Mouse (Mus musculus) stomach, postnatal 0 days (tissue): ENCODE measurements around the gene Mmp9. TPM values are rescaled to one million over a fixed set of nuclear protein-coding genes. Genes with fewer than 3 reads are reported as not detected.

Experiments used
- ATAC-seq: fragments of 200-750 bp; cut with Nextera tagmentation; 2 replicates; pipeline ENCODE4 v1.8.0; 2017; ENCODE audit not compliant: low FRiP score, low TSS enrichment
- DNase-seq: peaks from one replicate; pipeline ENCODE4 v3.0.0-alpha.2; 2016; ENCODE audit warnings: low spot score
- H3K27ac ChIP-seq: fragments of 300-500 bp; sonication (generic); replicated peaks from 2 replicates; pipeline ENCODE4 v1.5.1; 2014; ENCODE audit warnings: mild to moderate bottlenecking, control low read depth
- H3K27me3 ChIP-seq: fragments of 300-500 bp; sonication (generic); 2 replicates; pipeline ENCODE4 v1.6.1; 2014; ENCODE audit warnings: low read length; ENCODE audit not compliant: control insufficient read depth, insufficient read depth
- H3K36me3 ChIP-seq: fragments of 300-500 bp; sonication (generic); 2 replicates; pipeline ENCODE4 v1.6.1; 2014; ENCODE audit warnings: low read length, mixed read lengths; ENCODE audit not compliant: control insufficient read depth, insufficient read depth
- H3K4me1 ChIP-seq: fragments of 300-500 bp; sonication (generic); replicated peaks from 2 replicates; pipeline ENCODE4 v1.6.1; 2014; ENCODE audit warnings: antibody characterized with exemption; ENCODE audit not compliant: control insufficient read depth, insufficient read depth
- H3K4me2 ChIP-seq: fragments of 300-500 bp; sonication (generic); replicated peaks from 2 replicates; pipeline ENCODE4 v1.6.1; 2014; ENCODE audit warnings: low read depth, mild to moderate bottlenecking, control low read depth, moderate library complexity
- H3K4me3 ChIP-seq: fragments of 300-500 bp; sonication (generic); 2 replicates; pipeline ENCODE4 v1.5.1; 2014; ENCODE audit warnings: low read depth, low read length, control low read depth
- H3K9ac ChIP-seq: fragments of 300-500 bp; sonication (generic); 2 replicates; pipeline ENCODE4 v1.6.1; 2014; ENCODE audit warnings: mild to moderate bottlenecking, low read length, control low read depth, mixed read lengths
- H3K9me3 ChIP-seq: fragments of 300-500 bp; sonication (generic); 2 replicates; pipeline ENCODE4 v1.6.1; 2016; ENCODE audit warnings: low read length; ENCODE audit not compliant: control insufficient read depth
- CTCF ChIP-seq: IDR thresholded peaks from 2 replicates; pipeline ENCODE4 v1.5.1; 2016; ENCODE audit warnings: antibody characterized with exemption, low read depth, mild to moderate bottlenecking, moderate library complexity
- EP300 ChIP-seq: optimal IDR thresholded peaks from 2 replicates; pipeline ENCODE3; 2016; ENCODE audit warnings: antibody characterized with exemption
- WGBS: fragments of 180-500 bp; shearing (Covaris S2); extraction: QIAGEN DNeasy Blood & Tissue Kit; methylation state at CpG from one replicate; pipeline ENCODE4 v1.1.7; 2014; 5-methylcytosine and 5-hydroxymethylcytosine counted together
- polyA plus RNA-seq: library from polyadenylated mRNA; unstranded; fragments of >200 nt; fragmentation: Nextera tagmentation; extraction: Ambion mirVana; gene quantifications from 2 replicates; pipeline ENCODE4 v1.2.1, GENCODE M21; 2015

Mmp9 gene
- polyA plus RNA-seq, 1 experiment from 2014 or later = 0.87 TPM

DNA sequence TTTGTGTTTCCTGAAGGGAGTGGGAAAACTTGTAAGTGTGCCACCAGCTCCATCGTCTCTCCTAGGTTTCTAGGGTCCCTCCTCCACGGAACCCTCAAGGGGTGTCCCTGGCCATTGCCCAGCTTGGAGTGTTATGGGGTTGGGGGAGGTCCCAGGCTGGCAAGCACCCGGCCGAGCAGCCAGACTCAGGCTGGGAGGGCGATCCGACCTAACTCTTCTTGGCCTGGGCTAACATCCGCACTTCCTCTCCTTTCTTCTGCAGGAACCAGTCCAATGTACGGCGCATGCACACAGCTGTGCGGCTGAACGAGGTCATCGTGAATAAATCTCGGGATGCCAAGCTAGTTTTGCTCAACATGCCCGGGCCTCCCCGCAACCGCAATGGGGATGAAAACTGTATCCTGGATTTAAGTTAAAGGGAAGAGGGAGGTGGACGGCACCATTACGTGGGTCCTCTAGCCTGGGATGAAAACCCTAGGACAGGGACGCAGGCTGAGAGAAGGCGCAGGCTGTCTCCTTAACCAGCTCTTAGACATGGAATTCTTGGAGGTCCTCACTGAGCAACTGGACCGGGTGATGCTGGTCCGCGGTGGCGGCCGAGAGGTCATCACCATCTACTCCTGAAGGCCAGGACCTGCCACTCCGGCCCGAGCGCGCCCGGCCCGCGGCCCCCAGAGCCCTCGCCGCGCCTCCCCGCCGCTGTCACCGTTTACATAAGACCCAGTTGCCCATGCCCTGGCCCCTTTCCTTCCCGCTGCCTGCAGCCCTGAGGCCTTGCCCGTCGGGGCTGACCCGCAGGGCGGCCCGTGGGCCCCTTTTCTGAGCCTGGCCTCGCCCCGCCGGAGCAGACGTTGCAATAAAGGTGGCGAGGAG, 56.5 kb downstream of the Mmp9 start:
- 13% methylated on average over 49 of the region's 49 CpGs for WGBS
- Histone ChIP-seq H3K36me3 (peaks cover 17% of the 10 kb centered on the region; the same call in 1 of the 2 replicates), H3K9ac (no peak overlapping the region), H3K9me3 (no peaks in the 10 kb centered on the region), H3K4me3 (peak overlapping the region; percentile 33), H3K4me2 (peak overlapping the region; percentile 67), H3K4me1 (peaks cover 3% of the 10 kb centered on the region; the same call in 1 of the 2 replicates), H3K27ac (no peak overlapping the region), H3K27me3 (no peaks in the 10 kb centered on the region)
- ATAC-seq = no peak
- no peak for DNase-seq
- no peak for TF ChIP-seq CTCF
- TF ChIP-seq EP300 = no peak

DNA sequence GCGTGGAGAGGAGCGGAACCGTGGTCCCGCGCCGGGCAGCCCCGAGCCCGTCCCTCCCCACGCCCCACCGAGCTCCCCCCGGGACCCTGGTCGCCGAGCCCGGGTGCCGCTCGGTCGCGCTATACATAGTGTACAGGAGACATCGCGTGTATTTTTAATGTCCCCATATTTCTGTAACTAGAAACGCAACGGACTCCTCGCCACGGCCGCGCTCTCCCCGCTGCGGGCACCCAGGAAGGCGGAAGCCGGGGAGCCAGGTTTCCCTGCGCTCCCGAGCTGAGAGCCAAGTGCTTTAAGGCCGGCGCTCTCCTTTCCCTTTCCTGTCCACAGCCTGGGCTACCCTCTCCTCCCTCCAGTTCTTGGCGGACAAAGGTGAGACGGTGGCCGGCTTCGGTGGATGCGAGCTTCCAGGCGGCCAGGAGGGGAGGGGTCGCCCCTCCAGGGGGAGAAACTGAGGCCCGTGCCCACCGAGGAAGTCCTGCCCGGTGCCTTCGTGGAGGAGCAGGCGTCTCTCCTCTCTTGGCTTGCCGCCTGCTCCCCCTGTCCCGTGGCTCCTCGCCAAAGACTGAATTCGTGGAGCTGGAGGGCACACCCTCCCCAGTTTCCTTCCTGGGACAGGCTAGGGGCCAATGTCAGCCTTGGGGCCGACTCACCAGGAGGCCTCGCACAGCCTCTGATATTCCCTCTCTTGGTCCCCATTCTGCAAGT, 57.3 kb downstream of the Mmp9 start:
- WGBS = under 1% methylated on average over 47 of the region's 52 CpGs
- peak; percentile 35 for DNase-seq
- Histone ChIP-seq H3K4me1 (peaks cover 3% of the 10 kb centered on the region; the same call in 1 of the 2 replicates), H3K4me2 (peak overlapping the region; percentile 67), H3K9me3 (no peaks in the 10 kb centered on the region), H3K36me3 (peaks cover 23% of the 10 kb centered on the region), H3K9ac (peak overlapping the region; percentile 47; the same call in 1 of the 2 replicates), H3K27me3 (no peaks in the 10 kb centered on the region), H3K27ac (no peak overlapping the region), H3K4me3 (peak overlapping the region; percentile 33)
- ATAC-seq = no peak
- TF ChIP-seq CTCF = no peak
- TF ChIP-seq EP300 = no peak

DNA sequence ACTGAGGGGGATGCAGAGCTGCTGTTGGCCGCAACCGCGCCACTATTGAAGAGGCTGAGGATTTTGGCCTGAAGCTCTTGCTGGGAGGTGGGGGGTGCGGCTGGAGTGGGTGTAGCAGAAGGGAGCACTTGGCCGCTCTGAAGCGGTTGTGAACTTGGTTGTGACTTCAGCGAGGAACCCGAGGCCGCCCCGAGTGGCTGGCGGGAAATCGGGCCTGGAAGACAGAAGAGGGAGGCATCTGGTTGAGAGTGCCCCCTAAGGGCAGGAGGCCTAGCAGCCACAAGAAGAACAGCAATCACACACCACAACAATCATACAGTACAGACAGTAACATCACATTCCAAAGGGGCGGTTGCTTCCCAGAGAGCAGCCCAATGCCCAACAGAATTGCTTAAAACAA, 61.4 kb downstream of the Mmp9 start:
- no peak overlapping the region for H3K9ac ChIP-seq
- H3K36me3 ChIP-seq = peaks cover 46% of the 10 kb centered on the region
- no peak overlapping the region for H3K4me3 ChIP-seq
- no peaks in the 10 kb centered on the region for H3K9me3 ChIP-seq
- DNase-seq (no peak), ATAC-seq (no peak)
- no peak overlapping the region for H3K4me2 ChIP-seq
- no peaks in the 10 kb centered on the region for H3K27me3 ChIP-seq
- WGBS = 94% methylated on average over 13 of the region's 13 CpGs
- H3K4me1 ChIP-seq = peaks cover 3% of the 10 kb centered on the region; the same call in 1 of the 2 replicates
- TF ChIP-seq CTCF (0 out of 2 replicates have a peak, but pooled peaks have one; percentile 17), EP300 (no peak)
- no peak overlapping the region for H3K27ac ChIP-seq

DNA sequence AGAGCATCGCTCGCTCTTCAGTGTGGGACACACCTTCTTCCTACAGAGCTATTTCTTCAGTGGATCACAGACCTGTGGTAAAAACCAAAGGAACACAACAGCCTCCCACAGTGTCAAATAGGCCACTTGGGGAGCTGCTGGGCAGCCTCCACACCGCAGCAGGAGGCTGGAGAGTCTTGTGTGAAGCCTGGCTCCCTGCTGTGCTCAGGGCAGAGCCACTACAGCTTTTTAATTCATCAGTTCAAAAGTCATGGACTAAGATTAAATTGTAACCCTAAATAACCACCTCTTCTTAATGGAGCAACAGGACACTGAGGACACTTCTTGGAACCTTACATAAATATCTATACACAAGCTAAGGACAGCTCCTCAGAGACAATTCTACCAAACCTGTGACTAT, 62.5 kb downstream of the Mmp9 start:
- 88% methylated on average over 3 of the region's 3 CpGs for WGBS
- DNase-seq = no peak
- Histone ChIP-seq H3K9ac (no peak overlapping the region), H3K27ac (no peak overlapping the region), H3K27me3 (no peaks in the 10 kb centered on the region), H3K36me3 (peaks cover 55% of the 10 kb centered on the region), H3K4me3 (no peak overlapping the region), H3K9me3 (no peaks in the 10 kb centered on the region), H3K4me1 (peaks cover 2% of the 10 kb centered on the region; the same call in 1 of the 2 replicates), H3K4me2 (no peak overlapping the region)
- no peak for ATAC-seq
- TF ChIP-seq EP300 (no peak), CTCF (no peak)

DNA sequence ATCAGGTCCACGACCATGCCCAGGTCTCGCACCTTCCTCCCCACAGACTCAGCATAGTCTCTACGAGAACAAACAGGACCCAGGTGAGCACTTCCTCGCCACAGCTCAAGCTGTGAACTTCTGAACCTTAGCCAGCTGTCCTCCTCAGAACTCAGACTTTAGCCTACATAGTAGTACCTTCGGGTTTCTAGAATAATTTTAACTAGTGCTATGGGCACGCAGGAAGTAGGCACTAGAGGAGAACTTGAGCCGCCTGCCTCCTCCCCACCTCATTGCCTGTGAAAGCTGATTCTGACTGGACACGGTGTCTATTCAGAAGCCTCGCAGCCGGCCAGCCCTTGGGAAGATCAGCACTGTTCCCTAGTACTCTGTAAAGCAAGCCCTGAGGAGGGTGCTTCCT, 63.7 kb downstream of the Mmp9 start:
- Histone ChIP-seq H3K36me3 (peaks cover 55% of the 10 kb centered on the region), H3K4me1 (no peaks in the 10 kb centered on the region), H3K27ac (no peak overlapping the region), H3K27me3 (no peaks in the 10 kb centered on the region), H3K4me2 (no peak overlapping the region), H3K9me3 (no peaks in the 10 kb centered on the region), H3K9ac (no peak overlapping the region), H3K4me3 (no peak overlapping the region)
- no peak for ATAC-seq
- no peak for DNase-seq
- WGBS = 92% methylated on average over 10 of the region's 10 CpGs
- no peak for TF ChIP-seq EP300
- no peak for TF ChIP-seq CTCF

Other genes starting within 250 kb of the Mmp9 start
- gene Spint4, start 242.3 kb upstream of the Mmp9 start, polyA plus RNA-seq = not detected in 2 replicates
- not detected in 2 replicates for gene Spint5, start 225.5 kb upstream of the Mmp9 start, polyA plus RNA-seq
- 1.4 TPM in 2 replicates for gene Wfdc3, start 194.8 kb upstream of the Mmp9 start, polyA plus RNA-seq
- gene Dnttip1, start 194.8 kb upstream of the Mmp9 start, polyA plus RNA-seq = 38.0 and 39.1 TPM in 2 replicates
- gene Ube2c, start 170.9 kb upstream of the Mmp9 start, polyA plus RNA-seq = 74.1 and 104 TPM in 2 replicates
- 7.0 and 8.5 TPM in 2 replicates for gene Tnnc2, start 160.8 kb upstream of the Mmp9 start, polyA plus RNA-seq
- gene Snx21, start 155.0 kb upstream of the Mmp9 start, polyA plus RNA-seq = 13.9 and 14.9 TPM in 2 replicates
- 39.4 and 43.8 TPM in 2 replicates for gene Acot8, start 135.9 kb upstream of the Mmp9 start, polyA plus RNA-seq
- 3.8 and 4.4 TPM in 2 replicates for gene Zswim3, start 135.7 kb upstream of the Mmp9 start, polyA plus RNA-seq
- 10.1 and 11.4 TPM in 2 replicates for gene Zswim1, start 118.1 kb upstream of the Mmp9 start, polyA plus RNA-seq
- not detected in 2 replicates for gene Spata25, start 112.2 kb upstream of the Mmp9 start, polyA plus RNA-seq
- 107 and 114 TPM in 2 replicates for gene Ctsa, start 107.9 kb upstream of the Mmp9 start, polyA plus RNA-seq
- gene Neurl2, start 107.3 kb upstream of the Mmp9 start, polyA plus RNA-seq = 4.6 and 5.3 TPM in 2 replicates
- 42.7 and 44.2 TPM in 2 replicates for gene Pltp, start 83.1 kb upstream of the Mmp9 start, polyA plus RNA-seq
- 49.2 and 51.4 TPM in 2 replicates for gene Pcif1, start 61.5 kb upstream of the Mmp9 start, polyA plus RNA-seq
- gene Zfp335, start 29.0 kb upstream of the Mmp9 start, polyA plus RNA-seq = 3.7 and 4.3 TPM in 2 replicates
- gene Slc12a5, start 20.0 kb downstream of the Mmp9 start, polyA plus RNA-seq = 0.12 and 0.21 TPM in 2 replicates
- 17.3 and 17.9 TPM in 2 replicates for gene Ncoa5, start 94.1 kb downstream of the Mmp9 start, polyA plus RNA-seq
- gene Cd40, start 114.8 kb downstream of the Mmp9 start, polyA plus RNA-seq = 3.3 and 3.7 TPM in 2 replicates
- gene 1700025C18Rik, start 150.0 kb downstream of the Mmp9 start, polyA plus RNA-seq = not detected in 2 replicates